Mouse (Mus musculus): ENCODE results near the gene Sympk.
A peak's percentile ranks its signal among the peaks of the same experiment; 100 is the strongest.

- TF ChIP-seq ELF1 (IDR thresholded peaks at IDR 0.05; ENCODE audit: low read depth, low read length), result no peak
- TF ChIP-seq CTCF (IDR thresholded peaks at IDR 0.05 in 2 of 3, conservative IDR thresholded peaks at IDR 0.05 in 1 of 3; ENCODE audit: control insufficient read depth in 1 of 3, insufficient read depth in 1 of 3, low read depth in 2 of 3, low read length in 3 of 3, poor library complexity in 1 of 3, severe bottlenecking in 1 of 3), result peak; percentile 57 to 96 (median 77); a peak in 5 of 6 replicates
- TF ChIP-seq POLR2A (IDR thresholded peaks at IDR 0.05; ENCODE audit: control insufficient read depth in 1 of 2, insufficient read depth in 1 of 2, low read depth in 1 of 2, low read length in 2 of 2, poor library complexity in 1 of 2), result no peak
- no peak for TF ChIP-seq USF2 (IDR thresholded peaks at IDR 0.05; ENCODE audit: borderline replicate concordance in 1 of 2, insufficient read depth in 1 of 2, low read depth in 1 of 2, low read length in 2 of 2)
Measured at GRCm38 (mm10) chr7:19093174-19093521, 69.0 kb downstream of the Sympk start.

Data from MEL (cell line).